Mouse (Mus musculus): ENCODE results near the gene Fanca.
"Not testable (repeated sequence)": the region's sequence is repeated elsewhere in the genome, so short reads cannot be mapped to it uniquely, and the experiment has no call there.

Gene Fanca

DNA sequence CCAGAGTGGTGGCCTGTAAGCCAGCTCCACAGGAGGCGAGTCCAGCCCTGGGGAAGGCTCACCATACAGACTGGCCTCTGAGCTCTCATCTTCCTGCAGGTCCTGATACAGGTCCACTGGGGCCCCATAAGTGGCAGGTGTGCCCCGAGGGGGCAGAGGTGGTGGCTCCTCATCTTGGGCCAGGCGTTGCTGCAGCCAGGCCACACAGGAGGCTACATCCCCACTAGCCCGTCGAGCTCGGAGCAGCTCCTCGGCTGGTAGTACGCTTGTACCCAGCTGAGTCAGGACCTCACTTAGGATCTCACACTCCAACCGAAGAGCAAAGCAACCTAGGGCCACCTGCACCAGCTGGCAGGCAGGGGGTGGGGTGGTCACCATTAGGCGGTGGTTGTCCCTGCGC, 84.6 kb downstream of the Fanca start:
- CTCF ChIA-PET = no interaction called here

DNA sequence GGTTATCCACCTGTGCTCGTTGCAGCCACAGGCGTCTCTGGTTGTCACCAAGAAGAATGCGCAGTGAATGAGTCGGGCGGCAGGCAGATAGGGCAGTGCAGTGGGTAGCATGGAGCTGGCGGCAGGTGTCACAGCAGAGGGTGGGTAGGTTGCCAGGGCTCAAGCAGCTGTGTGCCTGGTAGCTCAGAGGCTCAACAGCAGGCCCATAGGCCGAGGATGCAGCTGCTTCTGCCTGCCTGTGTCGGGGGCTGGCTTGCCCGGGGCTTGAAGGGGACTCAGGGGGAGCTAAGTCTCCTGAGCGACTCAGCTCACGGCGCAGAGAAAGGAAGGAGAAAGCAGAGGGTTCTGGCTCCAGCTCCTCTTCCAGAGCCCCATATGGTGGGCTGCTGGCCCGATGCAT, 85.1 kb downstream of the Fanca start:
- CTCF ChIA-PET = no interaction called here

DNA sequence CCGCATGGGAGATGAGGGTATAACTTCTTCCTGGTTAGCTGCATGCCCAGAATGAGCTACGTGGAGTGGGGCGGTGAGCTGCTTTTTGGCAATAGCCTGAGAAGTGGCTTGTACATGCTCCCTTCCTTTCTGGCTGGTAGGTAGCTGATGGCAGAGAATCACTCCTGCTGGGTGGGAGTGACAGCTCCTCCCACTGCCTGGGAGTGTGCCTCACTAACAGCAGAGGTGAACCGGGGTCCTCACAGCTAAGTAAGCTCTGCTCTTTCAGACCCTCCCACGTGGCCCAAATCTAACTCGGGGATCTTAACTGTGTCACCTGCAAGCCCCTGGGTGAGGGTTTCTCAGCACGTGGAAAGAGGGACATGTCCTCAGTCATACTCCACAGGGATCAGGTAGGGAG, 85.8 kb downstream of the Fanca start:
- CTCF ChIA-PET = no interaction called here

DNA sequence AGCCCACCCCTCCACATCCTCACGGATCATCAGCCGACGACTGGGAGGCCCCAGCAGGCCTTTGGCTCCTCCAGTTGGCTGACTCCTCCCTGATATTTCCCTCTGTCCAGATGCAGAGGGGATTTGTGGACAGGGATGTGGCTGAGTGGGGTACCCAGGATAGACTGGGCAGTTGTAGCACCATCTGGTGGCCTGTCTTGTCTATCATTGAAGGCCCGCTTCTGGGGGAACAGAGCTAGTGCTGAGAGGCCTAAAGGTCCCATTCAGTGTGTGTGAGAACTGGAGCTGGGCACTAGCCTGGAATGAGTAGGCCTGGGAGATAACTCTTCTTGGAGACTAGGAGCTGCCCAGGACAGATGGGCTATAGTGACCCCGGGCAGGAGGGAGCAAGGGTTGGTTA, 86.6 kb downstream of the Fanca start:
- CTCF ChIA-PET = no interaction called here

DNA sequence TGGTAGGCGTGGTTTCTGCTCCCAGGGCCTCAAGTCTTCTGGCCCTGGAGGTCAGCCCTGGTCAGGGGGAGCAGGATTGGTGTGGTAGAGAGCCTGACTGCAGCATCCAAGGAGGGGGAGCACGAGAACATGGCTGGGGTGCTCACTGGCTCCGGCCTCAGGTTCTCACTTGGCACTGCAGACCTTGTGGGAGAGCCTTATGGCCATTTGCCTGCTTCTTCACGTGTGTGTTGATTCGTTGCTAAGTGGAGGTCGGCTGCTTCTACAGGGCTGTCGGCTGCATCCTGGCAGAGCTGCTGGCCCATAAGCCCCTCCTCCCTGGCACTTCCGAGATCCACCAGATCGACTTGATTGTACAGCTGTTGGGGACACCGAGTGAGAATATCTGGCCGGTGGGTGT, 88.0 kb downstream of the Fanca start:
- CTCF ChIA-PET = not testable (repeated sequence)

DNA sequence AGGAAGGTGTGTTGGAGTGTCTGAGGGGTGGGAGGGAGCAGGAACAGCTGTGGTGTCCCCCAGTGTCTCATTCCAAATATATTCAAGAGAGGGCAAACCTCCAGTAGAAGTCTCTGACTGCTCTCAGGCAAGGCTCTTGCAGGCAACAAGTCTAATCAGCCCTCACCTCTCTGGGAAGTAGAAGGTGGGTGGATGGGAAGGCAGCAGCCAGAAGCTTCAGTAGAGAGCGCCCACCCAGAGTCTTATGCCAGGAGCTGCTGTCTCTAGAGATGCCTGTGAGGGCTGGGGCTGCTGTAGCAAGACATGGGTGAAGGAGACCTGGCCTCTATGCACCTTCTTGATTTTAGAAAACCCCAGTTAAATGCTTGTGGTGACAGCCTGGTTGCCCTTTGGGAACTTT, 90.0 kb downstream of the Fanca start:
- CTCF ChIA-PET = no interaction called here

DNA sequence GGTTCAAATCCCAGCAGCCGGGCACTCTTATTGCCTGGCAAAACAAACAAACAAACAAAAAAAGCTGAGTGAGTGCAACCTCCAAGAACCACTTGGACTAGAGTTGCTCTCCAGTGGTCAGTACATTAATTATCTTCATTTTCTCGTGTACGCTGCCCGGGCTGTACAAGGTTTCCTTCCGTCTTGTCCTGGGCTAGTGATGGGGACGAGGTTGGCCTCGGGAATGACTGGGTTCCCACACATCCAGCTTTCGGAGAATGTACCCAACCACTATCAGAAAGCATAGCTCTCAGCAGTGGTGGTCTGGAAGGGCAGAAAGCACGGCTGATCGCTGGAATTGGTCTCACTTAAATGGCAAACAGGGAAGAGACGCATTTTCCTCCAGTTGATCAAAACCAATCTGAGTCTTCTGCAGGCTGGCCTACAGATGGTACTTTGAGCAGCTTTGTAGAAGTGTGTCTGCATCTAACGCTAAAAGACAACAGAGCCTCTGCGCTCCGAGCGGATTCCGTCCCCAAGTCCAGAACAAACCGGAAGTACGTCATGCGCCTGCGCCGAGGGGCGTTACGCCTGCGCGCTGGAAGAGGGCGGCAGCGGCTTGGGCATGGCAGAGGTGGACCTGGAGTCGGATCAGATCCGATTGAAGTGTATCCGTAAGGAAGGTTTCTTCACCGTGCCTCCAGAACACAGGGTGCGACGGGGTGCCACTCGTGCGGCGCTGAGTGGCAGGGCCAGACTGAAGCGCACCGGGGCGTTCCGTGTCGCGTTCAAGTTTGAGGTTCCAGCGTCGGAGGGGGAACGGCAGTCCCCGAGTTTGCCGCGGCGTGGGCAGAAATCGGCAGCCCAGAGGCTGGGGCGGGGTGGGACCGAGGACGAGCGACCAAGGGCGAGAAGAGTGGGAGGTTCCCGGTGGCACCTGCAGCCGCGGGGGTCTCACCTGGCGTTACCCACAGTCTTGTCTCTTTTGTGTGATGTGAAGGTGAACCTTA, 93.8 kb downstream of the Fanca start, which contains the start of gene Cdk10:
Gene Cdk10, plus strand, starts transcription at position 565 of the 989 bp plus-strand sequence.
- CTCF ChIA-PET = interaction anchor here (1.2 to 1.5 kb wide), 2 partner anchors 10 to 12 kb away, joined by 3 to 4 read pairs; partner anchors contain the start of genes Chmp1a and Spata33

DNA sequence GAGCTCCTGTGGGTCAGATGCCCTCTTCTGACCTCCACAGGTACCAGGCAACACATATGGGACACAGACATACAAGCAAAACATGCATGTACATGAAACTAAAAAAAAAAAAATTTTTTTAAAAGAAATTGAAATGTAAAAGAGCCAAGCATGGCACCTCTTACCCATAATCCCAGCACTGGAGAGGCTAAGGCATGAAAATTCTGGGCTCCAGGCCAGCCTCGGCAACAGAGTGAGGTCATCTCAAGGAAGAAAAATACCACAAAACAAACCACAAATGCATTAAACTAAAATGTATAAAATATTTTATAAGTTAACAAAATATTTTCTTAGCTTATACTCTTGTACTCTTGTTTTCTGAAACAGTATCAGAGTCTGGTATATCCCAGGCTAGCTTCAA, 97.5 kb downstream of the Fanca start:
- CTCF ChIA-PET = interaction anchor here (0.7 kb wide), 2 partner anchors 26 to 206 kb away, joined by 4 to 6 read pairs; no protein-coding TSS in a partner anchor

All from spleen, embryonic (tissue).